18 mouse cellular contexts compared by ENCODE assay signal in the genomic region with DNA sequence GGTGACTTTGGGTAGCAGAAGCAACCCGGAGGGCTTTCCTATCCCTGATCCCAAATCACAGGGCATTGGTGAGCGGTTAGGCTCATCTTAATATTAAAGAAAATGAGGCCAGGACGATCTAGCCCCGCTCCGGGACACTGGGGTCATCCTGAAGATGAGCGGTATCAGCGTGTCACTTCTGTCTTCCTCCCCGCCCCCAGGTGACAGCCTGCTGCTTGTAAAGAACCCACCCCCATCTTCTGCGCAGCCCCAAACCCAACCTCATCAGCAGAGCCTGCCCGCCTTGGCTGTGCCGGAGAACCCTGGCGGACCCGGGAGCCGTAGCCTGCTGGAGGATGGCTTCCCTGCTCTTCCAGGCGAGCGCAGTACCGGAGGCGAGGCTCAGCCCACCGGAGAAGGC. TPM values are rescaled to one million over a fixed set of nuclear protein-coding genes. Genes with fewer than 3 reads are reported as not detected.
DNase-seq lines count a peak whose midpoint lies in the region; ATAC-seq and TF ChIP-seq lines count a peak whose summit lies in the region.
"Had no signal": no experiment of that assay in that cellular context is flagged by ENCODE, and none has a peak within 500 bp of the region (broad histone marks: within the 10 kb centered on the region; RNA-seq: fewer than 3 reads in every experiment).

No protein-coding gene starts in this region.

- WGBS in forebrain, embryonic 14.5 days = 43% methylated on average over 19 of the region's 19 CpGs
- 36% methylated on average over 19 of the region's 19 CpGs for WGBS in forebrain, embryonic 13.5 days
- WGBS in hindbrain, embryonic 10.5 days = 27% methylated on average over 19 of the region's 19 CpGs
- WGBS in hindbrain, embryonic 14.5 days = 35% methylated on average over 19 of the region's 19 CpGs

- H3K9ac ChIP-seq in forebrain, embryonic 14.5 days (ENCODE audit: low read length) = no peak overlapping the region
- H3K9ac ChIP-seq in forebrain, embryonic 13.5 days = no peak overlapping the region
- no peak overlapping the region for H3K9ac ChIP-seq in hindbrain, embryonic 14.5 days
- H3K9ac ChIP-seq in ES-Bruce4 (ENCODE audit: low read depth, poor library complexity, severe bottlenecking) = peak overlapping the region; percentile 59
- H3K9ac ChIP-seq: kidney, embryonic 15.5 days; limb, embryonic 13.5 days; liver, embryonic 13.5 days; lung, embryonic 14.5 days had no signal

- no peaks in the 10 kb centered on the region for H3K27me3 ChIP-seq in forebrain, embryonic 14.5 days (replicated peaks; ENCODE audit: control insufficient read depth, insufficient read depth, low read length)
- peaks cover 15% of the 10 kb centered on the region; the same call in 1 of the 2 replicates for H3K27me3 ChIP-seq in forebrain, embryonic 13.5 days
- peaks cover 36% of the 10 kb centered on the region for H3K27me3 ChIP-seq in hindbrain, embryonic 10.5 days (ENCODE audit: insufficient read depth, poor library complexity, severe bottlenecking)
- no peaks in the 10 kb centered on the region for H3K27me3 ChIP-seq in hindbrain, embryonic 14.5 days (ENCODE audit: control insufficient read depth, insufficient read depth, low read length)
- H3K27me3 ChIP-seq in ES-Bruce4 (ENCODE audit: control insufficient read depth, insufficient read depth, low read length, poor library complexity, severe bottlenecking) = no peaks in the 10 kb centered on the region
- H3K27me3 ChIP-seq: CH12.LX; kidney, embryonic 15.5 days; liver, embryonic 13.5 days; Patski had no signal

- H3K4me1 ChIP-seq in forebrain, embryonic 14.5 days (ENCODE audit: control insufficient read depth, insufficient read depth, low read length) = no peaks in the 10 kb centered on the region
- H3K4me1 ChIP-seq in forebrain, embryonic 13.5 days = no peaks in the 10 kb centered on the region
- peaks cover 8% of the 10 kb centered on the region for H3K4me1 ChIP-seq in hindbrain, embryonic 10.5 days (replicated peaks)
- no peaks in the 10 kb centered on the region for H3K4me1 ChIP-seq in hindbrain, embryonic 14.5 days (replicated peaks; ENCODE audit: control insufficient read depth, insufficient read depth, low read length)
- H3K4me1 ChIP-seq in ES-Bruce4 (ENCODE audit: control insufficient read depth, insufficient read depth, low read length) = no peaks in the 10 kb centered on the region
- H3K4me1 ChIP-seq: kidney, embryonic 15.5 days; limb, embryonic 13.5 days; liver, embryonic 13.5 days had no signal

- no peak for TF ChIP-seq CTCF in ES-Bruce4 (IDR thresholded peaks at IDR 0.05; ENCODE audit: low read depth, low read length)

- no peak for DNase-seq in forebrain, embryonic 14.5 days (ENCODE audit: low spot score)
- DNase-seq in hindbrain, embryonic 10.5 days (ENCODE audit: low spot score) = no peak
- no peak for DNase-seq in hindbrain, embryonic 14.5 days (ENCODE audit: low spot score)
- DNase-seq in WW6 (ENCODE audit: low read depth, low spot score) = peak; percentile 34
- no peak for DNase-seq in retina, postnatal 1 day
- DNase-seq in ovary, postnatal 10 days (ENCODE audit: low spot score) = no peak
- DNase-seq: gastrocnemius, postnatal 14 days; liver, embryonic 13.5 days; lung, embryonic 14.5 days; lung, postnatal 36 days; thymus, postnatal 25 days had no signal

- no peak overlapping the region for H3K27ac ChIP-seq in forebrain, embryonic 14.5 days (ENCODE audit: low read depth, low read length)
- no peak overlapping the region for H3K27ac ChIP-seq in forebrain, embryonic 13.5 days
- H3K27ac ChIP-seq in hindbrain, embryonic 10.5 days = no peak overlapping the region
- no peak overlapping the region for H3K27ac ChIP-seq in hindbrain, embryonic 14.5 days
- no peak overlapping the region for H3K27ac ChIP-seq in ES-Bruce4 (ENCODE audit: insufficient read depth, low read length)
- H3K27ac ChIP-seq: kidney, embryonic 15.5 days; limb, embryonic 13.5 days; liver, embryonic 13.5 days had no signal

- ATAC-seq in forebrain, embryonic 14.5 days = 0 out of 2 replicates have a peak, but pooled peaks have one; percentile 15
- ATAC-seq in forebrain, embryonic 13.5 days = no peak
- ATAC-seq in hindbrain, embryonic 14.5 days (ENCODE audit: low FRiP score) = no peak
- ATAC-seq: intestine, postnatal 0 days; Patski had no signal

- no peaks in the 10 kb centered on the region for H3K9me3 ChIP-seq in forebrain, embryonic 14.5 days (replicated peaks; ENCODE audit: control insufficient read depth, low read length)
- no peaks in the 10 kb centered on the region for H3K9me3 ChIP-seq in forebrain, embryonic 13.5 days (replicated peaks)
- H3K9me3 ChIP-seq in hindbrain, embryonic 10.5 days = no peaks in the 10 kb centered on the region
- no peaks in the 10 kb centered on the region for H3K9me3 ChIP-seq in hindbrain, embryonic 14.5 days (ENCODE audit: control insufficient read depth, low read length)
- no peaks in the 10 kb centered on the region for H3K9me3 ChIP-seq in ES-Bruce4 (replicated peaks; ENCODE audit: control insufficient read depth, insufficient read depth, low read length, poor library complexity, severe bottlenecking)
- H3K9me3 ChIP-seq: kidney, embryonic 15.5 days had no signal

- no peak overlapping the region for H3K4me3 ChIP-seq in forebrain, embryonic 14.5 days (ENCODE audit: low read depth, low read length)
- no peak overlapping the region for H3K4me3 ChIP-seq in forebrain, embryonic 13.5 days
- H3K4me3 ChIP-seq in hindbrain, embryonic 10.5 days = peak overlapping the region; percentile 12; the same call in 1 of the 2 replicates
- H3K4me3 ChIP-seq in hindbrain, embryonic 14.5 days (replicated peaks; ENCODE audit: low read length) = no peak overlapping the region
- H3K4me3 ChIP-seq in ES-Bruce4 (ENCODE audit: low read depth, low read length) = peak overlapping the region; percentile 80
- H3K4me3 ChIP-seq: kidney, embryonic 15.5 days; limb, embryonic 13.5 days; liver, embryonic 13.5 days had no signal

- no peak for TF ChIP-seq POLR2A in ES-Bruce4 (IDR thresholded peaks at IDR 0.05; ENCODE audit: insufficient read depth, low read length)

- no peak for TF ChIP-seq EP300 in ES-Bruce4 (IDR thresholded peaks at IDR 0.05; ENCODE audit: insufficient read depth, low read depth, low read length)

- H3K4me2 ChIP-seq in forebrain, embryonic 14.5 days (ENCODE audit: low read length) = no peak overlapping the region
- no peak overlapping the region for H3K4me2 ChIP-seq in forebrain, embryonic 13.5 days
- H3K4me2 ChIP-seq in hindbrain, embryonic 14.5 days (replicated peaks) = no peak overlapping the region
- H3K4me2 ChIP-seq: kidney, embryonic 15.5 days; limb, embryonic 13.5 days; liver, embryonic 13.5 days; lung, embryonic 14.5 days had no signal

- peaks cover 85% of the 10 kb centered on the region for H3K36me3 ChIP-seq in forebrain, embryonic 14.5 days (ENCODE audit: control insufficient read depth, insufficient read depth, low read length)
- H3K36me3 ChIP-seq in forebrain, embryonic 13.5 days (ENCODE audit: poor library complexity, severe bottlenecking) = peaks cover 90% of the 10 kb centered on the region
- H3K36me3 ChIP-seq in hindbrain, embryonic 10.5 days = peaks cover 95% of the 10 kb centered on the region
- peaks cover 87% of the 10 kb centered on the region for H3K36me3 ChIP-seq in hindbrain, embryonic 14.5 days (replicated peaks; ENCODE audit: control insufficient read depth, insufficient read depth)
- H3K36me3 ChIP-seq in ES-Bruce4 (ENCODE audit: control insufficient read depth, insufficient read depth, low read length, poor library complexity, severe bottlenecking) = no peaks in the 10 kb centered on the region

RNA-seq across cellular contexts. Expression of a gene that starts 15.9 kb away (rescaled TPM):
- 12.1 and 14.0 TPM in 2 replicates for polyA plus RNA-seq in forebrain, embryonic 14.5 days (2014; fragmentation: Nextera tagmentation; extraction: Ambion mirVana)
- polyA plus RNA-seq in forebrain, embryonic 13.5 days (2015; fragmentation: Nextera tagmentation; extraction: Ambion mirVana) = 21.0 and 25.4 TPM in 2 replicates
- 17.4 and 21.4 TPM in 2 replicates for polyA plus RNA-seq in hindbrain, embryonic 10.5 days (2016; fragmentation: Nextera tagmentation; extraction: Ambion mirVana)
- polyA plus RNA-seq in hindbrain, embryonic 14.5 days (2014; fragmentation: Nextera tagmentation; extraction: Ambion mirVana) = 10.7 and 12.4 TPM in 2 replicates
- polyA plus RNA-seq in ES-Bruce4 (2011; ENCODE audit: insufficient read depth, insufficient read length, low read depth, missing spikeins) = 8.8 and 9.5 TPM in 2 replicates

RNA-seq across cellular contexts. Expression of a gene that starts 27.4 kb away (rescaled TPM):
- polyA plus RNA-seq in forebrain, embryonic 14.5 days (2014; fragmentation: Nextera tagmentation; extraction: Ambion mirVana) = 12.5 and 18.0 TPM in 2 replicates
- polyA plus RNA-seq in forebrain, embryonic 13.5 days (2015; fragmentation: Nextera tagmentation; extraction: Ambion mirVana) = 18.7 and 19.1 TPM in 2 replicates
- 16.9 and 19.8 TPM in 2 replicates for polyA plus RNA-seq in hindbrain, embryonic 10.5 days (2016; fragmentation: Nextera tagmentation; extraction: Ambion mirVana)
- polyA plus RNA-seq in hindbrain, embryonic 14.5 days (2014; fragmentation: Nextera tagmentation; extraction: Ambion mirVana) = 18.7 and 18.9 TPM in 2 replicates
- polyA plus RNA-seq in ES-Bruce4 (2011; ENCODE audit: insufficient read depth, insufficient read length, low read depth, missing spikeins) = 2.7 and 3.3 TPM in 2 replicates

RNA-seq across cellular contexts. Expression of a gene that starts 48.8 kb away (rescaled TPM):
- polyA plus RNA-seq in forebrain, embryonic 14.5 days (2014; fragmentation: Nextera tagmentation; extraction: Ambion mirVana) = 16.0 and 18.8 TPM in 2 replicates
- 11.2 and 13.3 TPM in 2 replicates for polyA plus RNA-seq in forebrain, embryonic 13.5 days (2015; fragmentation: Nextera tagmentation; extraction: Ambion mirVana)
- polyA plus RNA-seq in hindbrain, embryonic 10.5 days (2016; fragmentation: Nextera tagmentation; extraction: Ambion mirVana) = 7.5 and 8.5 TPM in 2 replicates
- polyA plus RNA-seq in hindbrain, embryonic 14.5 days (2014; fragmentation: Nextera tagmentation; extraction: Ambion mirVana) = 19.3 and 22.9 TPM in 2 replicates
- polyA plus RNA-seq in ES-Bruce4 (2011; ENCODE audit: insufficient read depth, insufficient read length, low read depth, missing spikeins) = 4.5 and 4.7 TPM in 2 replicates

Comparison
In these comparisons a context has a peak if more than half of its experiments do, and no peak if none do; other contexts are left out.
1. H3K4me3 ChIP-seq: peak in hindbrain, embryonic 10.5 days (single experiment) and ES-Bruce4 (single experiment); none in forebrain, embryonic 14.5 days (single experiment), forebrain, embryonic 13.5 days (single experiment) and hindbrain, embryonic 14.5 days (single experiment).